Mouse (Mus musculus) limb, embryonic 10.5 days (tissue): ENCODE data around the gene Kcnab2. TPM values are rescaled to one million over a fixed set of nuclear protein-coding genes. Genes with fewer than 3 reads are reported as not detected.

ENCODE experiments used
- DNase-seq: peaks from one replicate; pipeline ENCODE4 v3.0.0-alpha.2; 2017; ENCODE audit warnings: low spot score
- H3K27ac ChIP-seq: fragments of 300-500 bp; sonication (generic); 2 replicates; pipeline ENCODE4 v1.5.1; 2016; ENCODE audit warnings: mild to moderate bottlenecking
- H3K27me3 ChIP-seq: fragments of 300-500 bp; sonication (generic); 2 replicates; pipeline ENCODE4 v1.6.1; 2016; ENCODE audit warnings: low read depth, mild to moderate bottlenecking; ENCODE audit not compliant: poor library complexity, severe bottlenecking
- H3K36me3 ChIP-seq: fragments of 300-500 bp; sonication (generic); 2 replicates; pipeline ENCODE4 v1.6.1; 2016; ENCODE audit warnings: mild to moderate bottlenecking, moderate library complexity
- H3K4me1 ChIP-seq: fragments of 300-500 bp; sonication (generic); 2 replicates; pipeline ENCODE4 v1.6.1; 2016
- H3K4me3 ChIP-seq: fragments of 300-500 bp; sonication (generic); 2 replicates; pipeline ENCODE4 v1.5.1; 2016; ENCODE audit warnings: mild to moderate bottlenecking, moderate library complexity
- H3K9me3 ChIP-seq: fragments of 300-500 bp; sonication (generic); replicated peaks from 2 replicates; pipeline ENCODE4 v1.6.1; 2016; ENCODE audit warnings: mild to moderate bottlenecking
- WGBS: fragments of 180-500 bp; shearing (Covaris S2); methylation state at CpG from one replicate; pipeline ENCODE4 v1.1.7; 2016; 5-methylcytosine and 5-hydroxymethylcytosine counted together
- polyA plus RNA-seq: library from polyadenylated mRNA; unstranded; fragments of >200 nt; fragmentation: Nextera tagmentation; extraction: Ambion mirVana; gene quantifications from 2 replicates; pipeline ENCODE4 v1.2.1, GENCODE M21; 2016

Gene Kcnab2
- 3.9 and 5.2 TPM in 2 replicates for polyA plus RNA-seq

GRCm38 (mm10) chr4:152477466-152478223 is at the start of gene Kcnab2:
Gene Kcnab2 (minus strand): TSS chr4:152477871.
- under 1% methylated on average over 63 of the region's 63 CpGs for WGBS
- no peaks in the 10 kb centered on the region for H3K36me3 ChIP-seq

GRCm38 (mm10) chr4:152520083-152520482 is 42.4 kb upstream of the Kcnab2 start:
- Histone ChIP-seq H3K9me3 (no peaks in the 10 kb centered on the region), H3K27me3 (peaks cover 13% of the 10 kb centered on the region; the same call in 1 of the 2 replicates), H3K4me1 (peaks cover 21% of the 10 kb centered on the region), H3K4me3 (no peak overlapping the region), H3K27ac (no peak overlapping the region), H3K36me3 (no peaks in the 10 kb centered on the region)
- DNase-seq, result peak; percentile 78
- 32% methylated on average over 6 of the region's 6 CpGs for WGBS

More at GRCm38 (mm10) chr4:152477466-152478223, at the start of gene Kcnab2:
- Histone ChIP-seq H3K9me3 (no peaks in the 10 kb centered on the region; the same call in 1 of the 2 replicates), H3K4me1 (peaks cover 22% of the 10 kb centered on the region), H3K27me3 (peaks cover 35% of the 10 kb centered on the region), H3K4me3 (peak within 1 kb of the TSS; percentile 75), H3K27ac (peak within 1 kb of the TSS; percentile 98)
- DNase-seq, result peak; percentile 96

GRCm38 (mm10) chr4:152519106-152519505 is 41.4 kb upstream of the Kcnab2 start:
- Histone ChIP-seq H3K4me1 (peaks cover 21% of the 10 kb centered on the region), H3K9me3 (no peaks in the 10 kb centered on the region), H3K27ac (peak overlapping the region; percentile 32; the same call in 1 of the 2 replicates), H3K27me3 (peaks cover 11% of the 10 kb centered on the region; the same call in 1 of the 2 replicates), H3K4me3 (no peak overlapping the region), H3K36me3 (no peaks in the 10 kb centered on the region)
- DNase-seq, result no peak
- WGBS, result 63% methylated on average over 10 of the region's 10 CpGs

DNA sequence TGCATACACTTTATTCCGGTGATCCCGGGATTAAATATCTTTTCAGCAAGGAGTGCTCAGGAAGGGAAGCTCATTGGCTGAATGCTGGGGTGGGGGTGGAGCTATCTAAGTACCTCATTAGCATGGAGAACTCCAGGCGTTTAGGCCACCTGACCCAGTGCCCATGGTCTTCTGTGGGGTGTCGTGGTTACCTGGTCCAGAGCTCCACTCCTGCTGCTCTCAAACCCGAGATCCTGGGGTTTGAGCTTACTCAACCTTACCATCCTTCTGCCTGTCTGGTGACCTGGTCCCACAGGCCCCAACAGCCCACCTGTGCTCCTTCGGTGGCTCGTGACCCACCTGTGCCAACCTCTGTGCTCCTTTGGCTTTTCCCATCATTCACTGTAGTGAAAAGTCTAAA is 37.2 kb upstream of the Kcnab2 start:
- H3K4me3 ChIP-seq, result no peak overlapping the region
- DNase-seq, result no peak
- peaks cover 2% of the 10 kb centered on the region; the same call in 1 of the 2 replicates for H3K36me3 ChIP-seq
- H3K9me3 ChIP-seq, result no peaks in the 10 kb centered on the region
- H3K27me3 ChIP-seq, result peaks cover 9% of the 10 kb centered on the region; the same call in 1 of the 2 replicates
- 79% methylated on average over 7 of the region's 7 CpGs for WGBS
- no peak overlapping the region for H3K27ac ChIP-seq
- H3K4me1 ChIP-seq, result peaks cover 38% of the 10 kb centered on the region

DNA sequence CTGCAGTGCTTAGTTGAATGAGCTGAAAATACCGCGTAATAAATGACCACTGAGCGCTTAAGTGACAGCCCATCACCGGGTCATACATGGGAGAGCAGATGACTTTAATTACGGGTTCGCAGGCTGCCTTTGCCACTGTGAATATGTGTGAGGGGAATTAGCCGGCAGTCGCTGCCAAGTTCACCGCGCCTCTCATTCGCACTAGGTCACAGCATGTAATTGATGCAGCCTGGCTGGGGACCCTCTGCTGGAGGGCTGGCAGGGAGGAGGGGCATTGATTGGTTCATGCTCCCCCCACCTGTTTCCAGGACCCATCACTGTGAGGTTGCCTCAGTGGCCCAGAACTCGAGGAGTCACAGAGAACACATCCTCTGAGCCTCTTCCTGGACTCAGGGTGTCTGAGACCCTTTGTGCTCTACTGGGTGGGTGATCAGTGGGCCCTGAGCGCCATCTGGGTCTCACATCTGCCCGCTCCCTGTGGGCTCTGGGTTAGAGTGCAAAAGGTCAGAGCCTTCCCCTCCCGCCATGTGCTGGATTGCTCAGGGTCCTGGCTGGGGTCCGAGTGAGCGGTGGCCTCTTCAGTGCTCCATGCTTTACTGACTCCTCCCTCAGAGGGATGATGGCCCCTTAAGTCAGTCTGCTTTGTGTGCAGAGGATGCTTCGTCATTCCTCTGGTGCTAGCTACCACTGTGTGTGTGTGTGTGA is 34.7 kb upstream of the Kcnab2 start:
- WGBS, result 42% methylated on average over 18 of the region's 18 CpGs
- peak; percentile 65 for DNase-seq

GRCm38 (mm10) chr4:152494360-152494879 is 16.7 kb upstream of the Kcnab2 start:
- no peak overlapping the region for H3K27ac ChIP-seq
- peaks cover 17% of the 10 kb centered on the region for H3K36me3 ChIP-seq
- 41% methylated on average over 20 of the region's 20 CpGs for WGBS
- no peaks in the 10 kb centered on the region for H3K9me3 ChIP-seq
- H3K27me3 ChIP-seq, result no peaks in the 10 kb centered on the region
- no peak overlapping the region for H3K4me3 ChIP-seq
- H3K4me1 ChIP-seq, result peaks cover 10% of the 10 kb centered on the region; the same call in 1 of the 2 replicates
- no peak for DNase-seq

More for the DNA sequence above, 34.7 kb upstream of the Kcnab2 start:
- H3K9me3 ChIP-seq, result no peaks in the 10 kb centered on the region
- peak overlapping the region; percentile 43; the same call in 1 of the 2 replicates for H3K27ac ChIP-seq
- peaks cover 5% of the 10 kb centered on the region for H3K36me3 ChIP-seq
- peaks cover 7% of the 10 kb centered on the region; the same call in 1 of the 2 replicates for H3K27me3 ChIP-seq
- peaks cover 20% of the 10 kb centered on the region for H3K4me1 ChIP-seq
- no peak overlapping the region for H3K4me3 ChIP-seq

DNA sequence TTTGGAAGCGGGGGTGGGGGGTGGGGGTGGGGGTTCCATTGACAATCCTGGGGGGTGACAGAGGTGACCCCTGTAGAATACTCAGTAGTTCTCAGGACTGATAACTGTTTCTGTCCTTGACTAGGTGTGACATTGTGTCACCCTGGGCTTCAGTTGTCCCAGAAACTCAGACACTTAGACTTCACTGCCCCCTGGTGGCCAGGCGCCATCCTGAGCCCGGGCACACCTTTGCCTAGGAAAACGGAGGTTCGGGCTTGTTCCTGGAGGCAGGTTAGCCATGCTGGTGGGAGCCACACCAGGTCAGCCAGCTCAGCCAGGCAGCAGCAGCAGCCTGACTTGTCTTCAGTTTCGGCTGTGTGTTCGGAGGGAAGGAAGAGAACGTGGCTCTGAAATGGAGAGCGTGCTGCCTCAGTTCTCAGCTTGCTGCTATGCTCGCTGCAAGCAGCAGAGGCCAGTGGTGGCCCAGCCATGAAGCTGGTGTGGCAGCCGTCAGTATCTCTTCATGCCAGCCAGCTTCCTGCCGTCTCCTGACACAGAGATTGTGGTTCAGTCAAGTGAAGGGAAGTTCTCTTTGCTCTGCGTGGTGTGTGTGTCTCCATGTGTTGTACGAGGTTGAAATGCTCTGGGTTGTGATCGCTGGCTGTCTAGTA is 13.7 kb upstream of the Kcnab2 start:
- WGBS, result 54% methylated on average over 15 of the region's 15 CpGs
- Histone ChIP-seq H3K36me3 (no peaks in the 10 kb centered on the region), H3K4me3 (no peak overlapping the region), H3K4me1 (peaks cover 10% of the 10 kb centered on the region; the same call in 1 of the 2 replicates), H3K27ac (no peak overlapping the region), H3K27me3 (no peaks in the 10 kb centered on the region), H3K9me3 (no peaks in the 10 kb centered on the region)
- peak; percentile 84 for DNase-seq

DNA sequence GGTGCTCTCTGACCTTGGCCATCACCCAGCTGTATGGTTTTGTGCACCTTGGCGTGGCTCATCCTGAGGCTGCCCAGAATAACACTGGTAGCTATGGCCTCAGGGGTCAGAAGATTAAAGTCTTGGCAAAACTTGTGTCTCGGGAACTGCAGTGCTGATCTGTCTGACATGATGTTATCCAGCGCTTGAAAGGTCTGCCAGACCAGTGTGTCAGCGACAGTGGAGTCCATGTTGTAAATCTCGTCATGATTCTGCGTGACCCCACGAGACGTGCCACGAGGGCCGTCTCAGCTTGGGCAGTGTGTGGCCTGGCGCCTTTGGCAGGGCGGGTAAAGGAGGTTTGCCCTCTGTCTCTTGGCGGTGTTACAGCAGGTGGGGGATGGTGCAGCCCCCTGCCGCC is 12.6 kb upstream of the Kcnab2 start:
- Histone ChIP-seq H3K27ac (no peak overlapping the region), H3K27me3 (no peaks in the 10 kb centered on the region), H3K4me1 (peaks cover 10% of the 10 kb centered on the region; the same call in 1 of the 2 replicates), H3K9me3 (no peaks in the 10 kb centered on the region), H3K4me3 (no peak overlapping the region), H3K36me3 (no peaks in the 10 kb centered on the region)
- DNase-seq, result no peak
- WGBS, result 86% methylated on average over 14 of the region's 14 CpGs

GRCm38 (mm10) chr4:152488046-152488445 is 10.4 kb upstream of the Kcnab2 start:
- Histone ChIP-seq H3K27ac (no peak overlapping the region), H3K4me1 (0 out of 2 replicates have a peak, but pooled peaks cover 6% of the 10 kb centered on the region), H3K4me3 (no peak overlapping the region), H3K36me3 (no peaks in the 10 kb centered on the region), H3K27me3 (no peaks in the 10 kb centered on the region), H3K9me3 (no peaks in the 10 kb centered on the region)
- no peak for DNase-seq
- 92% methylated on average over 10 of the region's 10 CpGs for WGBS

GRCm38 (mm10) chr4:152480426-152480825 is 2.8 kb upstream of the Kcnab2 start:
- WGBS, result 51% methylated on average over 8 of the region's 8 CpGs
- no peak for DNase-seq
- H3K4me1 ChIP-seq, result peaks cover 26% of the 10 kb centered on the region
- H3K27ac ChIP-seq, result no peak overlapping the region
- no peak overlapping the region for H3K4me3 ChIP-seq
- H3K9me3 ChIP-seq, result no peaks in the 10 kb centered on the region
- peaks cover 24% of the 10 kb centered on the region for H3K27me3 ChIP-seq
- no peaks in the 10 kb centered on the region for H3K36me3 ChIP-seq

DNA sequence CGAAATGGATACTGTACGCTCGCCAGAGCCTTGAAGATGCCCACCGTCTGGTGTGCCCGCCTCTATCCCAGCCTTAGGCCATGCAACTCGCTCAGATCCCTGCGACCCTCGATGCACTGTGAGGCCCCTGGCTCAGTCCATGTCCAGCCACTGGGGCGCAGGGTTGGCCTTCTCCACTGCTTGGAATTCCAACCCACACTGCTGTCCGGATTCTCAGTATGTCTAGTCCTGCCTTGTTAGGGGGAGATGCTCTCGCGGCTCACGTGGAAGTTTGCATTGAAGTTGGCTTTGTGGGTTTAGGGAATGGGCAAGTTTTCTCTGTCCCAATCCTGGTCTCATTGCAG is 525 bp upstream of the Kcnab2 start:
- peak overlapping the region; percentile 75 for H3K4me3 ChIP-seq
- no peaks in the 10 kb centered on the region for H3K9me3 ChIP-seq
- peak overlapping the region; percentile 98 for H3K27ac ChIP-seq
- 2% methylated on average over 13 of the region's 13 CpGs for WGBS
- no peak for DNase-seq
- H3K27me3 ChIP-seq, result peaks cover 35% of the 10 kb centered on the region
- peaks cover 22% of the 10 kb centered on the region for H3K4me1 ChIP-seq
- no peaks in the 10 kb centered on the region for H3K36me3 ChIP-seq

- Histone ChIP-seq H3K4me1 (peaks cover 22% of the 10 kb centered on the region), H3K27ac (peak overlapping the region; percentile 98), H3K27me3 (peaks cover 35% of the 10 kb centered on the region), H3K4me3 (peak overlapping the region; percentile 75), H3K36me3 (no peaks in the 10 kb centered on the region), H3K9me3 (no peaks in the 10 kb centered on the region; the same call in 1 of the 2 replicates)
- DNase-seq, result no peak
- WGBS, result 1% methylated on average over 21 of the region's 21 CpGs
These were observed 585 bp downstream of the Kcnab2 start for GRCm38 (mm10) chr4:152477106-152477465.
